Mouse (Mus musculus) cerebellum, adult 2 months (tissue): ENCODE measurements at regions not wholly inside any gene's neighbourhood (a gene's known extent, or its start where the extent isn't known, plus 50 kb on each side); places are given as distances from the start of the nearest gene placed in this dataset.

Experiments used
- CTCF ChIP-seq: fragments of 200-500 bp; IDR thresholded peaks from 2 replicates; pipeline ENCODE4 v1.5.1; 2011; ENCODE audit warnings: low read depth, mild to moderate bottlenecking, control low read depth, low read length, moderate library complexity, borderline replicate concordance; ENCODE audit not compliant: insufficient read depth
- POLR2A ChIP-seq: fragments of 200-500 bp; IDR thresholded peaks from 2 replicates; pipeline ENCODE4 v1.6.1; 2011; ENCODE audit warnings: low read length, control low read depth, borderline replicate concordance; ENCODE audit not compliant: insufficient read depth

GRCm38 (mm10) chr4:47534959-47535358, 60.5 kb downstream of the Sec61b start:
- TF ChIP-seq CTCF (no peak), POLR2A (no peak)
